Mouse (Mus musculus): Measurements from ENCODE around the gene Ubald2.
A peak's percentile ranks its signal among the peaks of the same experiment; 100 is the strongest.
"Not testable (repeated sequence)": the region's sequence is repeated elsewhere in the genome, so short reads cannot be mapped to it uniquely, and the experiment has no call there.

Ubald2 gene

DNA sequence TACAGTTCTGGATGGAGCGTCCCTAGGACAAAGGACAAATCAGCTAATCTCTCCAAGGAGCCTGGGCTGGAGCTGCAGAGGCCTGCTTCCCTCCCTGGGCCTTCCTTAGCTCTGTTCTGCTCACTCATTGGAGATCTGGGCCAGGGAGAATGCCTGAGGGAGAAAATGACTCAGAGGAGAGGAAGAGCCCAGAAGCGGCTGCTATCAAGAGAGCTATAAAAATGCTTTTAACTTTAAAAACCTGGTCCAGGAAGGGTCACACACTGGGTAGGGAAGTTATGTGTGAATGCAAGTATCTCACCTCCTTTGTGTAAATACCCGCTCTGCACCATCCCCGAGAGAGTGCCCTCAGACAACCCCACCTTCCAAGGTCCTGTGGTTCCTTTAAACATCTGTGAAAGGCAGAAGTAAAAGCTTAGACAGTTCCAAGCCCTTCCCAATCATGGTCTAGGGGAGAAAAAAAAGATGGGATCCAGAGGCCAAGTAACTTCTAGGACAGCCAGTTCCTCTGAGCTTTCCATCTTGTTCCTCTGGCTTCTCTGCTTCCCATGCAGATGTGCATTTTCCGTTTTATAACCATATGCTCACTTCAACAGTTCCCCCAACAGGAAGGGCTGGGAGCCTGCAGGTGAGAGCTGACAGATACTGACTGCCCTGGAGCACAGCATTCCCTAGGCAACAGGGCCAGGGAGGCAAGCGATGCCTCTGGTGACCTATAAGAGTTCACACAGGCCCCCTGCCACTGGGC is 17.5 kb upstream of the Ubald2 start:
- DNase-seq (ENCODE audit: low read depth) = peak; percentile 88

DNA sequence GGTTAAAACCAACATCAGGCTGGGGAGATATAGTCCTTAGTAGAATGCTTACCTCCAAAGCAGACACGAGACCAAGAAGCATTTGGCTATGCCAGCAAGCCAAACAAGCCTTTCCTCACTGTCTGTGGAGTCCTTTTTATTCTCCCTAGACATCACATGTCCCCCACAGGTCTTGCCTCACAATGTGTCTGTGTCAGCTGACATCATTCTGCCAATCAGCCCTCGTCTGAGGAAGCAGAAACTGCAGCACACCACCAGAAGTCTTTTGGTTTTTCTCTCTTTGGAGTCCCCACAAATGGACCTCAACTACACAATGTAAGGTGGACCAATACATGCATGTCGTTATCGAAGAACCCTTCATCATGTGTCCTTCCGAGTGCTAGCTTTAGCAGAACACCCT is 16.8 kb upstream of the Ubald2 start:
- no peak for DNase-seq (ENCODE audit: low read depth)

DNA sequence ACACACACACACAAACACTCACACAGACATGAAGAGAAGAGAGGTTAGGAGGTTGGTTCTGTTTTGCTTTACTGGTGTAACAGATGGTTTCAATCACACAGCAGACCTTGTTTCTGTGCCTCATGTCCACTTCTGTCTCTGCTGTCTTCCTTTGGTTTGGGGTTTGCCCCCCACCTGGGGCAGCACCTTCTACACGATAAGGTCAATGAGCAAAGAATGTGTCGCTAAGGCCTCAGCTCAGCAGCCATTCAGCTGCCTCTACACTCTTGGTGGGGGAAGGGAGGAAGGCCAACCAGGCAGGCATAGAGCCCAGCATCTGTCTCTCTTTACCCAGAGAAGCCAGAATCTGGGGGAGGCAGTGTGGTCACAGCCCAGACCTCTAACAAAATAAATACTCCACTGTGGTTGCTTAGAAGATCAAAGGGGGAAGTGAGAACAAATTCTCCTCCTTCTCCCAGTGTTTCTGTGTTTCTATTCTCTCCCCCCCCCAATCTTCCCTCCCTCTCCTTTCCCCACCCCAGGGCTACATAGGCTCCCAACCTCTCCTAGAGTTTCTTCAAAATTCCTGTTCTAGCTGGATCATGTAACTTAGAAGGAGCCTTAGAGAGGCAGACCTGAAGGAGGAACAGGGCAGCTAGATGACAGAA is 15.6 kb upstream of the Ubald2 start:
- peak; percentile 85 for DNase-seq (ENCODE audit: low read depth)

DNA sequence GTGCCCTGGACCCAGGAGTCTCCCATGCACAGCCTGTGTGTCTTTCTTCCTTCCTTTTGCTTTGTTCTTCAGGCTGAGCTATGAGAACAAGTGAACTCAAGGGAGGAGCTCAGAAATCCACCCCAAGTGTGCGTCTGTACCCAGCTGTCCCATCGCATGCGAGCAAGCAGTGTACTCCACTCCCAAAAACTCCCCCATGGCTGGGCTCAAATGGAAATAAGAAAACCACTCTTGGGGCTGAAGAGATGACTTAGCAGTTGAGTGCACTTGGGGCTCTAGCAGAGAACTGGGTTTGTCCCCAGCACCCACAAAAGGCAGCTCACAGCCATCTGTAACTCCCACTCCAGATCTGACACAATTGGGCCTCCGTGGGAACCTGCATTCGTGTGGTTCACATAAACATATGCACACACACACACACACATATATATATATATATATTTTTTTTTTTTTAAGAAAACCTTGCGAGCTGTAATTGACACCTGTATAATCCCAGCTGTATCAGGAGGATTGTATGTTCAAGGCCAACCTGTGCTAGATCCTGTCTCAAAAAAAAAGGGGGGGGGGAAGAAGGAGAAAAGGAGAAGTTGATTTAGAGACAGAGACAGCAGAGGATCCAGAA is 14.9 kb upstream of the Ubald2 start:
- DNase-seq (ENCODE audit: low read depth) = no peak

DNA sequence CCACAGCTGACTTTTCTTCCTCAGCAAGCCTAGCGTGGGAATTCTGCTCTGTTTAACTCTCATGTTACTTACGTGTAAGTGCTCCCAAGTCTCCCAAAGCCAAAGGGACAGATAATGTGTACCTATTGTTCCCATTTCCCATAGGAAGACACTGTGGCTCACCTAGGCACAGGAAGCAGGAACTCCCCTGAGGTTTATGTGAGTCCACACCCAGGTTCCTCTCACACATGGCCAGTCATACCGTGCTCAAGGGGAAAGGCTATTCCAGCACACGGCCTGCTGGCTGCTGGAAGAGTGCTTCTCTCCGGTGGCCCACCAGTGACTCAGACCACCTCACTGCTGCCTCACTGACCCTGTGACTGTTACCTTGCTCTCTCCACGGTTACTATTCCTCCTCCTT is 12.8 kb upstream of the Ubald2 start:
- DNase-seq (ENCODE audit: low read depth) = no peak

DNA sequence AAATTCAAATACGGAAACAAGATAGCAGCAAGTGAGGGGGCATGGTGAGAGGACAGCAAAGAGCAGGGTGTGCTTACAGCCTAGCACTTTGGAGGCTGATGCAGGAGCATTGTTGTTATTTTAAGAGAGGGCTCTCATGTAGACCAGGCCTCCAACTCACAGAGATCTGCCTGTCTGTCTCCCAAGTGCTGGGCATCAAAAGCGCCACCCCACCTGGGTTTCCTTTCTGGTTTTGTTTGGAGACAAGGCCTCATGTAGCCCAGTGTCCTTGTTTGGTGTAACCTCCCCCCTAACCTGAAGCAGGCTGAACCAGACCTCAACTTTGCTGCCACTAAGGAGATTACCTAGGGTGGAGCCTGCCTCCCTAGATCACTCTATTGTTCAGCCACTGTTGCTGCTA is 11.3 kb upstream of the Ubald2 start:
- no peak for DNase-seq (ENCODE audit: low read depth)

DNA sequence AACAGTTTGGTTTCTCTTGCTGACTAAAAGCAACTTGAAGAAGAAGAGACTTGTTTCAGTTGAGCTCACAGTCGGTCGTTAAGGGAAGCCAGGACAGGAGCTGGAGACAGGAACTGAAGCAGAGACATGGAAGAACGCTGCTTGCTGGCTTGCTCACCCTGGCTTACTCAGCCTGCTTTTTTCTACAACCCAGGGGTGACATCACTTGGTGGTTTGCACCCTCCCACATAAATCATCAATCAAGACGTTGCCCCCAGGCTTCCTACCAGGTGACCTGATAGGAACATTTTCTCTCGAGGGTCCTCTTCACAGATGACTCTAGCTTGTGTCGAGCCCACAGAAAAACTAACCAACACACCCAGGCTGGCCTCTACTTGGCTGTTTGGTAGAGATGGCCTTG is 10.7 kb upstream of the Ubald2 start:
- no peak for DNase-seq (ENCODE audit: low read depth)

DNA sequence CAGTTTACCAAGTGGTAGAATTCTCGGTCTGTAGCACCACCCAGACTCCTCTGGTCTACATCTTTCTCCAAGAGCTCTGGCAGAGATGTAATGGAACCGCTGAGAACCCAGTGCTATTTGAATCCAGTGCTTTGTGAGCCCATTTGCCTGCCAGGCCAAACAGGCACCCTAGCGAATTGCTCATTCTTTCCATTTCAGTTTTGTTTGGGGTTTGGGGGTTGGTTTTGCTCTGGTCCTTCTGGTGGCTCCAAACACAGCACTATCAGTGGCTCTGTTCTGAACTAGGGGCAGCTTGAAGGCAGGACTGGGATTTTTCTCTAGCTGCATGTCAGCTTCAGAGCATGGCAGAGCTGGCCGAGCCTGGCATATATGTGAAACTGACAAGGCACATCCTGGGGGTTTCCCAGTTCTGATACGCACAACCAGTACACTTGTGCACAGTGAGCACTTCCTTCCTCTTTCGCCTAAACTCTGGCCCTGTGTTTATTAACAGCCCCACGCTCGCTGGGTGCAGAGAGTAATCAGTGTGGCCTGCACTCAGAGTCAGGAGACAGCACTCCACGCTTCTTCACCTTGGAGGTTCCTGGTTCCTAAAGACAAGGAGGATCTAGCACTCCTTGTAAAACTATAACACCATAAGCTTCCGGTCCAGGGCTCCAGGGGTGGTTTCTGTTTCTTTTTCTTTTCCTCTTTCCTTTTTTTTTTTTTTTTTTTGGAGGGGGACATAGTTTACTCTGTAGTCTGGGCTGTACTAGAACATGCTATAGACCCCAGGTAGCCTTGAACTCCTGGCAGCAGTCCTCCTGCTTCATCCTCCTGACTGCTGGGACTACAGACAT is 9.9 kb upstream of the Ubald2 start:
- DNase-seq (ENCODE audit: low read depth) = no peak

DNA sequence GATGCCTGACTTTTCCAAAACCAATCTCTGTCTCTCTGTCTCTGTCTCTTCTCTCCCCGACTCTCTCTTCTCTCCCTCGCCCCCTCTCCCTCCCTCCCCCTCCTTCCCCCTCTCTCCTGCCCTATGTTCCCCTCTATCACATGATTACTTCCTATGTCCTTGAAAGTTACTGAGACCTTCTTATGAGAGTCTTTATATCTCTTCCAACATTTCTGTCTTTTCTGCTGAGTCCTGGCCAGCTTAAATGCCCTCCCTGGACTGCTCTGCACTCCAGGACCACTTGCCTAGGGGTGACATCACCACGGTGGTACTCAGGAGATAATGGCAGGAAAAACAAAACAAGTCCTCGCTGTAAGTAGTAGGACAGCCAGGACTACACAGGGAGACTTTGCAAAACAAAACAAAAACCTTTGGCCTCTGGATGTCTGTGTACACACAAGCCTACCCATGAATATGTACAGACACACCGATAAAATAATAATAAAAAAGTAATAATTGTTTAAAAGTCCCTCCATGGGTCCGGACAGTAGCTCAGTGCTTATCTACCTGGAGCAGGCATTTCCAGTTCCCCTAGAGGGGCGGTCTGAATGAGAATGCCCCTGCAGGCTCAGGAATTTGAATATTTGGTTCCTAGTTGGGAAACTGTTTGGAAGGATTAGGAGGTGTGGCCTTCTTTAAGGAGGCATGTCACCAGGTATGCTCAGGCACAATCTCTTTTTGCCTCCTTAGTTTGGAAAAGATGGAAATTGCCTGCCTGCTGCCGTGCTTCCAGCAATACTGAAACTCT is 9.1 kb upstream of the Ubald2 start:
- no peak for DNase-seq (ENCODE audit: low read depth)

DNA sequence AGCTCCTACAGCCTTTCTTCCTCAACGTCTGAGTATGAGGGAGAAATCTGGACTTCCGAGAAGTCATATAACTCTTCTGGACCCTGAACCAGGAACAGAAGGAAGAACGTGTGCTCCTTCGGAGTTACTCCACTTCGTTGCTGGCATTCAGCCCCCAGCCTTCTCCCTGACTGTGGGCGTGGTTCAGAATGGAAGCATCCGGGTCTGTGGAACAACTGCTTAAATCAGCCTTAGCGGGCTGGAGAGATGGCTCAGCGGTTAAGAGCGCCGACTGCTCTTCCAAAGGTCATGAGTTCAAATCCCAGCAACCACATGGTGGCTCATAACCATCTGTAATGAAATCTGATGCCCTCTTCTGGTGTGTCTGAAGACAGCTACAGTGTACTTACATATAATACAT is 7.6 kb upstream of the Ubald2 start:
- not testable (repeated sequence) for DNase-seq (ENCODE audit: low read depth)

DNA sequence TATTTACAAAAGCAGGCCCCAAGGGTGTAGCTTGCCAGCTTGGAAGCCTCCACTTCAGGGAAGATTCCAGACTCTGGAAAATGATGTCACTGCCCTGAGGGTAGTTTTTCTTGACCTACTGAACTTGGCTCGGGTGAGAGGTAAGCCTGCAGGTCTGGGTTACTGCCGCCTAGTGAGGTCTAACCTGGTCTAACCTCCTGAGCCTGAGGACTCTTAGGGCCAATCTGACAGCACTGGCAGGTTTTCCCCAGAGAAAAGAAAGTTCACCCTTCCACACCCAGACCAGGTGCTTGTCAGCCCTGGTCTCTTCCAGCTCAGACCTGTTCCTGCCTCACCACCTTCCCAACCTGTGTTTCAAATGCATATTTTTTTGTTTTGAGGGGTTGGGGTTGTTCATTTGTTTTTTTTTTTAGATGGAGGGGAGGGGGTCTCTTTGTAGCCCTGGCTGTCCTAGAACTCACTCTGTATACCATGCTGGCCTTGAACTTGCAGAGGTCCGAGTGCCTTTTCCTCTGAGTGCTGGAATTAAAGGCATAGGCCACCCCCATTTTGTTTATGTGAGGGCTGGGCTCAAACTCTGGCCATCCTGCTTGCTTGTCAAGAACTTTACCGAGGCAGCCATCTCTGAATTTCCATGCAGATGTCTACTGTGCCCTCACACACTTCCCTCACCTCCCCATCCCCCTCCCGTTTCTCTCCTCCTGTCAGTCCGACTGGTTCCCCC is 6.9 kb upstream of the Ubald2 start:
- no peak for DNase-seq (ENCODE audit: low read depth)

DNA sequence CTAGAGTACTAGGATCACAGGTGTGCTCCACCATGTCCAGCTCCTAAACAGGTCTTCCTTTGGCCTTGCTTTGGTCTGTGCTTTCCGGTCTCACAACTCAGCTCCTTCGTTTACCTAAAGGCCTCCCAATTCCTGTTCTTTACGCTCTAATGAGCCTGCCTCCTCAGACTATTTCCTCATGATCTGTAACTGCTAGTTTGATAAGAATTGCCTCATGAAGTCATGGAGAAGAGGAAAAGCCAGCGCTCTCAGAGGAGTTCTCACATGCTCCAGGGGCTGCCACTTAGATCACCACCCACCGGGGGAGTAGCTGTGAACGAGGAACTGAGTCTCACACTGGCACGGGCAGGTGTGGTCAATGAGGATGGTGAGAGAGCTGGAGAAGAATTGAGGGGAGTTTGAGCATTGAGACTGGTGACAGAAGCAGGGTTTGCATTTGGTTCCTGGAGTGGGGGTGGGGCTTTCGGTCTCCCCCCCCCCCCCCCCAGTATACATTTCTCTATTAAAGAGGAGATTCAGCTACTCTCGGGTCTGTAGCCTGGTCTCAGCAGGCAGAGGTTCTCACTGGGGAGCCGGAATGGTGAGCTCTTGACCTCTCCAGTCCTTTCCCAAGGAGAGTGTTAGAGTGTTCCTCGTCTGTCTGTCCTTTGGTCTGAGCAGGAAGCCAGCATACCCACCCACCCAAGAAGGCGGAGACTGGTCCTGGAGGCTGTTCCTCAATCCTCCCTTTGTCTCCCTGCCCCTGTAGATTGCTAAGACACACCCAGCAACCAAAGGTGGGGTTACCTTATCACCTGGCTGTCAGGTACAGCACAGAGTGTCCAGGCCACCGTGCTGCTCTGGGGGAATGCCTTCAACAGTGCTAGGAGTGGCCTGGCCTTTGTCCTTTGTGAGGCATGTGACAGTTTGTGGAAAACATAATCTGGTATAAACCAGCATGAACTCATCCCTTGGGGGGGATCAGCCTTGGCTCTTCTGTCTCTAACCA is 4.7 kb upstream of the Ubald2 start:
- DNase-seq (ENCODE audit: low read depth) = no peak

DNA sequence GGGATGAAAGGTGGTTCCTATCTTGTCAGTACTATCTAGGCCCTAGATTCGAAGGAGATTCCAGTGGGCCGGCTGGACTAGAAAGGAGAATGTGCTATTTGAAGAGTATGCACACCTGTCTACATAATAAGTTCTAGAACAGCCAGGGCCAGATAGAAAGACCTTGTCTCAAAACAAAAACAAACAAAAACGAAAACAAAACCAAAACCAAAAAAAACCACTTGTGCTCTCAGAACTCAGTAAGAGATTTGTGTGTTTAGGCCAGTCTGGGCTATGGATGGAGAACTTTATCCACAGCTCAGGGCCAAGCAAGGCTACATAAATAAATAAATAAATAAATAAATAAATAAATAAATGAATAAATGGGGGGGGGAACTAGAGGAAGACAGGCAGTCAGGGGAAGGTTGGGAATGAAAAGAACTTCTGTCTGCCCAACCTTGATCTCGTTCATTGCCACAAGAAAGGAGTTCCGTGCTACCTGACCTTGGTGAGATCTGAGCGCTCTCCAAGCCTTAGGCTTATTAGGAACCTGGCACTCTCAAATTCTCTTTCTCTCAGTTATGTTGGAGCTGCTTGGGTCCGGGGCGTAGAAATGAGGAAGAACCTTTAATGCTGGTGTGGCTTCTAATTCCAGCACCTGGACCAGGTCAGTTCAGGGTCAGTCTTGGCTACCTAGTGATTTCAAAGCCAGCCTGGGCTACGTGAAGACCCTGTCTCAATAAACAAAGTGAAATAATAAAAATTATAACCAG is 3.9 kb upstream of the Ubald2 start:
- DNase-seq (ENCODE audit: low read depth) = no peak

DNA sequence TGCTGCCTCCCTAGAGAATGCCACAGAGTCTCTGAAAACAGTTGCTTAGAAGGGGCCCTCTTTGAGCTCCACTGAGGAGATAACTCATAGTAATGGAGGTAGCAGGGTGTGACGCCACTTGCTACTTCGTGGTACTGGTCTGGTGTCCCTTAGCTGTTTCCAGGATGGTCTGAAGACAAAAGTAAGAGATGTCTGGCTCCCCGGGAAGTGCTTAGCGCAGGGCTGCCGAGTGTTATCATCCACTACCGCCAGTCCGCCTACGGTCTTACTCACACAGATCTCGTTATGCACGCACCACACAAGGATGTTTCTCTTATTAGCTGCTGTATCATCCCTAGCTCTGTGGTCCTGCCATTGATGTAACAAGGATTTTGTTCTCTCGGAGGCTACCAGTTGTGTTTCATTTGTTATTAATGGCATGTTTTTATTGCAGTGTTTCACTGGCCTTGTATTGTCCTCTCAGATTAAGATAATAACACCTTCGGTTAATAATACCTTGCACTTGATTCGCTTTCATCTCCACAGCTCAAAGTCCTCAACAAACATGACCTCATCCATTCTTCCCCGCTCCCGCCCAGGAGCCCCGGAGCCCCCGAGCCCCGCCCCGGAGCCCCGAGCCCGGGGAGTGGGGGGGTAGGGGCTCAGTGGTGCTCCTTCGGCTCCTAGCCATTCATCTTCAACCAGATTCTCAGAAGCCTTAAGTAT is 3.0 kb upstream of the Ubald2 start:
- DNase-seq (ENCODE audit: low read depth) = no peak

DNA sequence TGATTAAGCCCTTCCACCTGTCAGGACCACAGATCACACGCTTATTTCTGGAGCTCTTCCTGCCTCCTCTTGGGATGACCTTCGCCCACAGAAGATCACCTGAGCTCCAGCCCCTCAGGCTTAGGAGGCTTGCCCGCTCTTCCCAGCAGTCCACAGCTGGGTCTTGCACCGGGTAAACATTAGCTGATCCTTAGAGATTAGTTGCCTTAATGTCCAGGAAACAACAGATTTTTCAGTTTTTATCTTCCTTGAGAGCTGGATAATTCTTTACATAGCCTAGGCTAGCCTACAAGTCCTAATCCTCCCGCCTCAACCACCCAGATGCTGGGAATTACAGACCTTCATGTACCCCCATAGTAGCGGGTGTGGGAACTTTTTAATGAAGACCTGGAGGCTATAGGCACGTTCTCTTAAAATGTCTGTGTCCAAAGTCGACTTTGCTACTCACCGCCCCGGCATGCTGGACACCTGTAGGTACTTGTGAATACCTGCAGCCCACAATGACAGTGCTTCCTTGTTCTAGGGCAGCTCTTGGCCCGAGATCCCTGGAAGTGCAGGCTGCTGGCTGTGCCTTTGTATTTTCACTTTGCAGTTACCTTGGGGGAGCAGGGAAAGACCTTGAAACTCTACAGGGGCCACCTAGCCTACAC is 2.3 kb upstream of the Ubald2 start:
- no peak for DNase-seq (ENCODE audit: low read depth)

DNA sequence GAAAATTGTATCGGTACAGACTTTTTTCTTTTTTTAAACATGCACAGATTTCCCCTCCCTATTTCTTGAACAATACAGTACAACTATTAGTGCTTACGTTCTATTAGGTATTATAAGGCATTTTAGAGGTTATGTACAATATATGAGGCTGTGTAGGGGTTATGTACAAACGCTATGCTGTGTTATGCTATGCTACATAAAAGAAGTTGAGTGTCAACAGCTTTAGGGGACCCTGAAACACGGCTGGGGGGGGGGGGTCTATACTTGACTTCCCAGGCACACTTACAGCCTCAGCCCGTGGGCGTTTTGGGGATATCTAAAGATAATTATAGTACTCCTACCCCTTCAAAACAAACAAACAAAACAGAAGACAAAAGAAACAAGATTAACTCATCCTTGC is 1.8 kb upstream of the Ubald2 start:
- DNase-seq (ENCODE audit: low read depth) = no peak

DNA sequence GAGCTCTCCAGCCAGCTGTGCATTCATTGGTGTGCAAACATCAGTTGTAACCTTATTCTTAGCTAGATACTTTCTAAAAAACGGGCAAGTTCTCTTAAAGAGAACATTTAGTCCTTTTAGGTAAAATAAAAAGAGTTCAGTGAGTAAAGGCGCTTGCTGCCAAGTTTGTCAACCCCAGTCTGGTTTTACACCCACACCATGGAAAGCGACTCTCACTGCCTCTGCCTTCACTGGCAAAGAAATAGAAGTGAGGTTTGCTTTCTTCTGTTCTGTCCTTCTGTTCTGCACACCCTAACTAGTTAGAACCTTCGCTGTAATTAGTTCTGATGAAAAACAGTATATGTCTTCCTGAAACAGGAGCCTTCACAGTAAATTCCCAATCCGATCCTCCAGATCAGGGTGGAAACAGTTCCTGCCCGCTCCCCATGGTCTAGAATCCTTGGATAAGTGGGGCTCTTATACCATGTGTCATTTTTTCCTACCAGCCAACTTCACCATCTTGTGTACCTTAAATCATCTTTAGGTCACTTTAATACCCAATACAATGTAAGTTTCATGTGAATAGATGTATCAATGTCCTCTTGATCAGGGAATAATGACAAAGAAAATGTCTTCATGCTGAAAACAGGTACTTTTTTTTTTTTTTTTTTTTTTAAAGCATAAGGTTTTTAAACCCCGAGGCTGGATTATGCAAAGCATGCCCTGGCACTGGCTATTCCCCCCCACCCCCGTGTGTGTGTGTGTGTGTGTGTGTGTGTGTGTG is 1.1 kb upstream of the Ubald2 start:
- DNase-seq (ENCODE audit: low read depth) = no peak
